Mouse (Mus musculus): ENCODE results near the gene Pkig. TPM values are rescaled to one million over a fixed set of nuclear protein-coding genes. Genes with fewer than 3 reads are reported as not detected.

The Pkig gene
- polyA plus RNA-seq, 1 experiment, result 20.2 TPM

GRCm38 (mm10) chr2:163689771-163690170 is 31.6 kb downstream of the Pkig start:
- Histone ChIP-seq H3K27ac (ENCODE audit: insufficient read depth, low read length) (no peak overlapping the region), H3K4me1 (ENCODE audit: control insufficient read depth, insufficient read depth, low read length) (no peaks in the 10 kb centered on the region), H3K27me3 (ENCODE audit: control insufficient read depth, insufficient read depth, low read length, poor library complexity, severe bottlenecking) (no peaks in the 10 kb centered on the region), H3K9me3 (replicated peaks; ENCODE audit: control insufficient read depth, insufficient read depth, low read length, poor library complexity, severe bottlenecking) (no peaks in the 10 kb centered on the region), H3K4me3 (ENCODE audit: low read depth, low read length) (no peak overlapping the region), H3K36me3 (ENCODE audit: control insufficient read depth, insufficient read depth, low read length, poor library complexity, severe bottlenecking) (no peaks in the 10 kb centered on the region), H3K9ac (ENCODE audit: low read depth, poor library complexity, severe bottlenecking) (no peak overlapping the region)
- TF ChIP-seq EP300 (IDR thresholded peaks at IDR 0.05; ENCODE audit: insufficient read depth, low read depth, low read length) (no peak), POLR2A (IDR thresholded peaks at IDR 0.05; ENCODE audit: insufficient read depth, low read length) (no peak), CTCF (IDR thresholded peaks at IDR 0.05; ENCODE audit: low read depth, low read length) (no peak)

- Histone ChIP-seq H3K4me3 (ENCODE audit: low read depth, low read length) (no peak overlapping the region), H3K9me3 (replicated peaks; ENCODE audit: control insufficient read depth, insufficient read depth, low read length, poor library complexity, severe bottlenecking) (no peaks in the 10 kb centered on the region), H3K27ac (ENCODE audit: insufficient read depth, low read length) (no peak overlapping the region), H3K27me3 (ENCODE audit: control insufficient read depth, insufficient read depth, low read length, poor library complexity, severe bottlenecking) (no peaks in the 10 kb centered on the region), H3K36me3 (ENCODE audit: control insufficient read depth, insufficient read depth, low read length, poor library complexity, severe bottlenecking) (no peaks in the 10 kb centered on the region), H3K4me1 (ENCODE audit: control insufficient read depth, insufficient read depth, low read length) (no peaks in the 10 kb centered on the region), H3K9ac (ENCODE audit: low read depth, poor library complexity, severe bottlenecking) (no peak overlapping the region)
- TF ChIP-seq CTCF (IDR thresholded peaks at IDR 0.05; ENCODE audit: low read depth, low read length) (no peak), EP300 (IDR thresholded peaks at IDR 0.05; ENCODE audit: insufficient read depth, low read depth, low read length) (no peak), POLR2A (IDR thresholded peaks at IDR 0.05; ENCODE audit: insufficient read depth, low read length) (no peak)
Measured at GRCm38 (mm10) chr2:163690409-163691304, 32.5 kb downstream of the Pkig start.

GRCm38 (mm10) chr2:163691846-163692605 is 33.8 kb downstream of the Pkig start:
- H3K27me3 ChIP-seq (ENCODE audit: control insufficient read depth, insufficient read depth, low read length, poor library complexity, severe bottlenecking), result no peaks in the 10 kb centered on the region
- no peak overlapping the region for H3K4me3 ChIP-seq (ENCODE audit: low read depth, low read length)
- no peak overlapping the region for H3K9ac ChIP-seq (ENCODE audit: low read depth, poor library complexity, severe bottlenecking)
- H3K9me3 ChIP-seq (replicated peaks; ENCODE audit: control insufficient read depth, insufficient read depth, low read length, poor library complexity, severe bottlenecking), result no peaks in the 10 kb centered on the region
- no peak for TF ChIP-seq POLR2A (IDR thresholded peaks at IDR 0.05; ENCODE audit: insufficient read depth, low read length)
- no peak for TF ChIP-seq CTCF (IDR thresholded peaks at IDR 0.05; ENCODE audit: low read depth, low read length)
- no peak for TF ChIP-seq EP300 (IDR thresholded peaks at IDR 0.05; ENCODE audit: insufficient read depth, low read depth, low read length)
- H3K36me3 ChIP-seq (ENCODE audit: control insufficient read depth, insufficient read depth, low read length, poor library complexity, severe bottlenecking), result no peaks in the 10 kb centered on the region
- H3K27ac ChIP-seq (ENCODE audit: insufficient read depth, low read length), result no peak overlapping the region
- no peaks in the 10 kb centered on the region for H3K4me1 ChIP-seq (ENCODE audit: control insufficient read depth, insufficient read depth, low read length)

GRCm38 (mm10) chr2:163692873-163693612 is 34.9 kb downstream of the Pkig start:
- no peaks in the 10 kb centered on the region for H3K4me1 ChIP-seq (ENCODE audit: control insufficient read depth, insufficient read depth, low read length)
- H3K27ac ChIP-seq (ENCODE audit: insufficient read depth, low read length), result no peak overlapping the region
- no peak overlapping the region for H3K9ac ChIP-seq (ENCODE audit: low read depth, poor library complexity, severe bottlenecking)
- H3K27me3 ChIP-seq (ENCODE audit: control insufficient read depth, insufficient read depth, low read length, poor library complexity, severe bottlenecking), result no peaks in the 10 kb centered on the region
- H3K9me3 ChIP-seq (replicated peaks; ENCODE audit: control insufficient read depth, insufficient read depth, low read length, poor library complexity, severe bottlenecking), result no peaks in the 10 kb centered on the region
- no peak for TF ChIP-seq POLR2A (IDR thresholded peaks at IDR 0.05; ENCODE audit: insufficient read depth, low read length)
- no peak for TF ChIP-seq EP300 (IDR thresholded peaks at IDR 0.05; ENCODE audit: insufficient read depth, low read depth, low read length)
- TF ChIP-seq CTCF (IDR thresholded peaks at IDR 0.05; ENCODE audit: low read depth, low read length), result no peak
- no peak overlapping the region for H3K4me3 ChIP-seq (ENCODE audit: low read depth, low read length)
- no peaks in the 10 kb centered on the region for H3K36me3 ChIP-seq (ENCODE audit: control insufficient read depth, insufficient read depth, low read length, poor library complexity, severe bottlenecking)

- H3K9ac ChIP-seq (ENCODE audit: low read depth, poor library complexity, severe bottlenecking), result no peak overlapping the region
Measured at GRCm38 (mm10) chr2:163693716-163694314, 35.6 kb downstream of the Pkig start.

More at GRCm38 (mm10) chr2:163693716-163694314, 35.6 kb downstream of the Pkig start:
- no peaks in the 10 kb centered on the region for H3K4me1 ChIP-seq (ENCODE audit: control insufficient read depth, insufficient read depth, low read length)
- no peaks in the 10 kb centered on the region for H3K36me3 ChIP-seq (ENCODE audit: control insufficient read depth, insufficient read depth, low read length, poor library complexity, severe bottlenecking)
- H3K9me3 ChIP-seq (replicated peaks; ENCODE audit: control insufficient read depth, insufficient read depth, low read length, poor library complexity, severe bottlenecking), result no peaks in the 10 kb centered on the region
- no peaks in the 10 kb centered on the region for H3K27me3 ChIP-seq (ENCODE audit: control insufficient read depth, insufficient read depth, low read length, poor library complexity, severe bottlenecking)
- H3K27ac ChIP-seq (ENCODE audit: insufficient read depth, low read length), result no peak overlapping the region
- TF ChIP-seq CTCF (IDR thresholded peaks at IDR 0.05; ENCODE audit: low read depth, low read length), result no peak
- TF ChIP-seq EP300 (IDR thresholded peaks at IDR 0.05; ENCODE audit: insufficient read depth, low read depth, low read length), result no peak
- no peak for TF ChIP-seq POLR2A (IDR thresholded peaks at IDR 0.05; ENCODE audit: insufficient read depth, low read length)
- no peak overlapping the region for H3K4me3 ChIP-seq (ENCODE audit: low read depth, low read length)
